Comparison of ENCODE assay signal across 10 mouse cellular contexts in the genomic region with DNA sequence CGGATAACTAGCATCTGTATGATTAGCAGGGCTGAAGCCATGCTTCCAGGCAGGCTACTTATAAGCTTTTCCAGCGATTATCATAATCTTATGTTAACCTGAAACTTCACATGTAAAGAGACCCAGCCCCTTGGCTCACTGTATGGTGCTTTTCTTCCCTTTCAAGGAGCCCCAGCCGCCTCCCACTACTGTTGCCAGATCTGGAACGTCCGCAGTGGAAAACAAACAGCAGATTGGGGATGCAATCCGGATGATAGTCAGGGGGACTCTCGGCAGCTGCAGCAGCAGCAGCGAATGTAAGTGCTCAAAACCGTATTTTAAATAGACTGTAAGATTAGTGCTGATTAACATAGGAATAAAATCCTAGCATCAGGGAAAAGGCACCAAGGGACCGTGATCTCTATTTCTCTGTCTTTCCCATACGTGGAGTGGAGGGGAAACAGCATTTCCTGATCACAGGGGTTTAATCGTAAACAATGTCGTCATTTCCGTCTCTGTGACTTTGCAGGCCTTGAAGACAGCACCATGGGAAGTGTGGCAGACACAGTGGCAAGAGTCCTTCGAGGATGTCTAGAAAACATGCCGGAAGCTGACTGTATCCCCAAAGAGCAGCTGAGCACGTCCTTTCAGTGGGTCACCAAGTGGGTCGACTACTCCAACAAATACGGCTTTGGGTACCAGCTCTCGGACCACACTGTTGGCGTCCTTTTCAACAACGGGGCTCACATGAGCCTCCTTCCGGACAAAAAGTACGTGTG. TPM values are rescaled to one million over a fixed set of nuclear protein-coding genes. Genes with fewer than 3 reads are reported as not detected.
DNase-seq lines count a peak whose midpoint lies in the region; ATAC-seq lines count a peak whose summit lies in the region.
"Had no signal": no experiment of that assay in that cellular context is flagged by ENCODE, and none has a peak within 500 bp of the region (broad histone marks: within the 10 kb centered on the region; RNA-seq: fewer than 3 reads in every experiment).

No protein-coding gene starts in this region.

- H3K4me2 ChIP-seq in forebrain, embryonic 13.5 days, result peak overlapping the region; percentile 25; the same call in 1 of the 2 replicates
- no peak overlapping the region for H3K4me2 ChIP-seq in forebrain, embryonic 11.5 days (ENCODE audit: low read depth, low read length, severe bottlenecking)
- H3K4me2 ChIP-seq in embryonic facial prominence, embryonic 14.5 days (ENCODE audit: low read depth, low read length), result peak overlapping the region; percentile 90
- peak overlapping the region; percentile 65 for H3K4me2 ChIP-seq in intestine, embryonic 14.5 days (ENCODE audit: low read length)

- no peaks in the 10 kb centered on the region for H3K27me3 ChIP-seq in forebrain, embryonic 13.5 days
- H3K27me3 ChIP-seq in forebrain, embryonic 11.5 days (ENCODE audit: control insufficient read depth, insufficient read depth, low read length), result no peaks in the 10 kb centered on the region
- H3K27me3 ChIP-seq in embryonic facial prominence, embryonic 14.5 days (replicated peaks; ENCODE audit: control insufficient read depth, insufficient read depth, low read length), result no peaks in the 10 kb centered on the region
- no peaks in the 10 kb centered on the region for H3K27me3 ChIP-seq in intestine, embryonic 14.5 days (replicated peaks; ENCODE audit: control insufficient read depth, insufficient read depth, low read length)

- no peak for ATAC-seq in forebrain, embryonic 13.5 days
- ATAC-seq in forebrain, embryonic 11.5 days (replicated peaks; ENCODE audit: low FRiP score), result no peak
- ATAC-seq in embryonic facial prominence, embryonic 14.5 days (ENCODE audit: low read depth), result no peak
- ATAC-seq in intestine, embryonic 14.5 days (replicated peaks; ENCODE audit: low FRiP score, low TSS enrichment, low read depth), result no peak
- ATAC-seq in megakaryocyte-erythroid progenitor cell, adult 5-6 weeks (replicated peaks; ENCODE audit: low FRiP score, low TSS enrichment, poor library complexity, severe bottlenecking), result no peak

- DNase-seq in forebrain, embryonic 11.5 days (ENCODE audit: low spot score), result no peak
- no peak for DNase-seq in embryonic facial prominence, embryonic 14.5 days (ENCODE audit: low spot score)
- DNase-seq in intestine, embryonic 14.5 days (ENCODE audit: low spot score), result no peak
- DNase-seq in lung, postnatal 4 days, result peak; percentile 50 to 55
- DNase-seq in frontal cortex, postnatal 10 days (ENCODE audit: low spot score in 2 of 2), result no peak
- no peak for DNase-seq in ovary, postnatal 14 days (ENCODE audit: low spot score)

- no peak overlapping the region for H3K27ac ChIP-seq in forebrain, embryonic 13.5 days
- no peak overlapping the region for H3K27ac ChIP-seq in forebrain, embryonic 11.5 days (ENCODE audit: low read depth, low read length)
- H3K27ac ChIP-seq in embryonic facial prominence, embryonic 14.5 days (replicated peaks; ENCODE audit: low read depth, low read length), result 0 out of 2 replicates have a peak overlapping the region, but pooled peaks have one; percentile 11
- H3K27ac ChIP-seq in intestine, embryonic 14.5 days (ENCODE audit: low read depth), result no peak overlapping the region; the same call in 1 of the 2 replicates

- H3K4me1 ChIP-seq in forebrain, embryonic 13.5 days, result peaks cover 13% of the 10 kb centered on the region; the same call in 1 of the 2 replicates
- H3K4me1 ChIP-seq in forebrain, embryonic 11.5 days (replicated peaks; ENCODE audit: control insufficient read depth, insufficient read depth, low read length), result 0 out of 2 replicates have a peak, but pooled peaks cover 3% of the 10 kb centered on the region
- peaks cover 4% of the 10 kb centered on the region for H3K4me1 ChIP-seq in embryonic facial prominence, embryonic 14.5 days (ENCODE audit: control insufficient read depth, insufficient read depth, low read length)
- H3K4me1 ChIP-seq in intestine, embryonic 14.5 days (replicated peaks; ENCODE audit: control insufficient read depth, insufficient read depth, low read length), result no peaks in the 10 kb centered on the region; the same call in none of the 2 replicates

- no peaks in the 10 kb centered on the region; the same call in 1 of the 2 replicates for H3K9me3 ChIP-seq in forebrain, embryonic 13.5 days (replicated peaks)
- no peaks in the 10 kb centered on the region for H3K9me3 ChIP-seq in forebrain, embryonic 11.5 days (ENCODE audit: control insufficient read depth, low read length)
- H3K9me3 ChIP-seq in embryonic facial prominence, embryonic 14.5 days (ENCODE audit: control insufficient read depth, low read length), result 0 out of 2 replicates have a peak, but pooled peaks cover 6% of the 10 kb centered on the region
- H3K9me3 ChIP-seq in intestine, embryonic 14.5 days (ENCODE audit: control insufficient read depth, low read length), result 0 out of 2 replicates have a peak, but pooled peaks cover 3% of the 10 kb centered on the region

- H3K9ac ChIP-seq in forebrain, embryonic 13.5 days, result no peak overlapping the region
- H3K9ac ChIP-seq in forebrain, embryonic 11.5 days (ENCODE audit: low read length), result no peak overlapping the region
- H3K9ac ChIP-seq in embryonic facial prominence, embryonic 14.5 days (ENCODE audit: low read depth, low read length), result 0 out of 2 replicates have a peak overlapping the region, but pooled peaks have one; percentile 15
- 0 out of 2 replicates have a peak overlapping the region, but pooled peaks have one; percentile 15 for H3K9ac ChIP-seq in intestine, embryonic 14.5 days (ENCODE audit: low read length)

- H3K36me3 ChIP-seq in forebrain, embryonic 13.5 days (ENCODE audit: poor library complexity, severe bottlenecking), result peaks cover 36% of the 10 kb centered on the region
- no peaks in the 10 kb centered on the region; the same call in 1 of the 2 replicates for H3K36me3 ChIP-seq in forebrain, embryonic 11.5 days (ENCODE audit: control insufficient read depth, insufficient read depth, low read length)
- peaks cover 51% of the 10 kb centered on the region for H3K36me3 ChIP-seq in embryonic facial prominence, embryonic 14.5 days (ENCODE audit: control insufficient read depth, insufficient read depth, low read length)
- peaks cover 48% of the 10 kb centered on the region for H3K36me3 ChIP-seq in intestine, embryonic 14.5 days (ENCODE audit: control insufficient read depth, insufficient read depth, low read length)

- H3K4me3 ChIP-seq in forebrain, embryonic 13.5 days, result peak overlapping the region; percentile 14
- no peak overlapping the region for H3K4me3 ChIP-seq in forebrain, embryonic 11.5 days (ENCODE audit: low read depth, low read length)
- peak overlapping the region; percentile 82 for H3K4me3 ChIP-seq in embryonic facial prominence, embryonic 14.5 days (ENCODE audit: low read depth, low read length)
- peak overlapping the region; percentile 16; the same call in 1 of the 2 replicates for H3K4me3 ChIP-seq in intestine, embryonic 14.5 days (ENCODE audit: low read depth, low read length)

- WGBS in forebrain, embryonic 13.5 days, result 78% methylated on average over 24 of the region's 24 CpGs
- WGBS in forebrain, embryonic 11.5 days, result 83% methylated on average over 24 of the region's 24 CpGs
- WGBS in embryonic facial prominence, embryonic 14.5 days, result 72% methylated on average over 24 of the region's 24 CpGs
- 75% methylated on average over 24 of the region's 24 CpGs for WGBS in intestine, embryonic 14.5 days

RNA-seq across cellular contexts. Expression of gene Plk2, which starts 3.8 kb away (rescaled TPM):
- 89.4 and 113 TPM in 2 replicates for polyA plus RNA-seq in forebrain, embryonic 13.5 days (2015; fragmentation: Nextera tagmentation; extraction: Ambion mirVana)
- polyA plus RNA-seq in forebrain, embryonic 11.5 days (2014; fragmentation: Nextera tagmentation; extraction: Ambion mirVana), result 76.0 and 83.6 TPM in 2 replicates
- polyA plus RNA-seq in embryonic facial prominence, embryonic 14.5 days (2014; fragmentation: Nextera tagmentation; extraction: Ambion mirVana), result 97.9 and 133 TPM in 2 replicates
- 74.4 and 80.1 TPM in 2 replicates for polyA plus RNA-seq in intestine, embryonic 14.5 days (2014; fragmentation: Nextera tagmentation; extraction: Ambion mirVana)
- total RNA-seq in megakaryocyte-erythroid progenitor cell, adult 5-6 weeks (2014; fragmentation: Nextera tagmentation), result 0.52 and 0.62 TPM in 2 replicates
- total RNA-seq in megakaryocyte-erythroid progenitor cell, adult 5-6 weeks (2017), result 3.6 and 5.3 TPM in 2 replicates

RNA-seq across cellular contexts. Expression of gene Gapt, which starts 41.7 kb away (rescaled TPM):
- 0.16 TPM in 1 of 2 replicates, not detected in the other for polyA plus RNA-seq in forebrain, embryonic 13.5 days (2015; fragmentation: Nextera tagmentation; extraction: Ambion mirVana)
- 0.17 TPM in 1 of 2 replicates, not detected in the other for polyA plus RNA-seq in forebrain, embryonic 11.5 days (2014; fragmentation: Nextera tagmentation; extraction: Ambion mirVana)
- 0.36 and 0.39 TPM in 2 replicates for polyA plus RNA-seq in embryonic facial prominence, embryonic 14.5 days (2014; fragmentation: Nextera tagmentation; extraction: Ambion mirVana)
- polyA plus RNA-seq in intestine, embryonic 14.5 days (2014; fragmentation: Nextera tagmentation; extraction: Ambion mirVana), result 0.23 and 0.49 TPM in 2 replicates
- 0.31 TPM in 1 of 2 replicates, not detected in the other for total RNA-seq in megakaryocyte-erythroid progenitor cell, adult 5-6 weeks (2014; fragmentation: Nextera tagmentation)
- 0.85 and 1.2 TPM in 2 replicates for total RNA-seq in megakaryocyte-erythroid progenitor cell, adult 5-6 weeks (2017)
- total RNA-seq: left cerebral cortex, postnatal 25 days had no signal
- polyA plus RNA-seq: frontal cortex, adult 2 months had no signal

Comparison
In these comparisons a context has a peak if more than half of its experiments do, and no peak if none do; other contexts are left out.
1. H3K9ac ChIP-seq: peak in embryonic facial prominence, embryonic 14.5 days (single experiment) and intestine, embryonic 14.5 days (single experiment); none in forebrain, embryonic 13.5 days (single experiment) and forebrain, embryonic 11.5 days (single experiment).
2. DNase-seq: peak in lung, postnatal 4 days (2 of 2); none in forebrain, embryonic 11.5 days (single experiment), embryonic facial prominence, embryonic 14.5 days (single experiment), intestine, embryonic 14.5 days (single experiment), frontal cortex, postnatal 10 days (0 of 2) and ovary, postnatal 14 days (single experiment).